Mouse (Mus musculus): ENCODE measurements at regions not wholly inside any gene's neighbourhood (a gene's known extent, or its start where the extent isn't known, plus 50 kb on each side); places are given as distances from the start of the nearest gene placed in this dataset.
"Not testable (repeated sequence)": the region's sequence is repeated elsewhere in the genome, so short reads cannot be mapped to it uniquely, and the experiment has no call there.

DNA sequence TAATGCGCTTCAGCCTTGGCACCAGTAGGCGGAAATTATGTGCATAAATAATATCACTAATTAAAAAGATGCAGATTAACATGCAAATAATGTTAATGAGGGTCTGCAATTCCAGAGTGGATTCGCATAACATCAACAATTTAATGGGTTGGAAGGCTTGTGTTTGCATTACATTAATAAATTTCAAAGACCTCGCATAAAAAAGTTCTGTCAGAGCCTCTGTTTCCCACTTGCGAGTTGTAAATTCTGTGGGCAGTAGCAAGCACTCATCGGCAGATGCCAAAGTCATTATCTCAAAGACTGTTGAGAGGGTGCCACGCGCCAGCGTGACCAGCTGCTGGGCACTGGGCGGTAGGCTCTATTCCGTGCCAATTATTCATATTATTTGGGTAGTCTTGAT is 302.1 kb upstream of the Irx1 start:
- DNase-seq (ENCODE audit: extremely low spot score in 1 of 2, low spot score in 1 of 2) = no peak

DNA sequence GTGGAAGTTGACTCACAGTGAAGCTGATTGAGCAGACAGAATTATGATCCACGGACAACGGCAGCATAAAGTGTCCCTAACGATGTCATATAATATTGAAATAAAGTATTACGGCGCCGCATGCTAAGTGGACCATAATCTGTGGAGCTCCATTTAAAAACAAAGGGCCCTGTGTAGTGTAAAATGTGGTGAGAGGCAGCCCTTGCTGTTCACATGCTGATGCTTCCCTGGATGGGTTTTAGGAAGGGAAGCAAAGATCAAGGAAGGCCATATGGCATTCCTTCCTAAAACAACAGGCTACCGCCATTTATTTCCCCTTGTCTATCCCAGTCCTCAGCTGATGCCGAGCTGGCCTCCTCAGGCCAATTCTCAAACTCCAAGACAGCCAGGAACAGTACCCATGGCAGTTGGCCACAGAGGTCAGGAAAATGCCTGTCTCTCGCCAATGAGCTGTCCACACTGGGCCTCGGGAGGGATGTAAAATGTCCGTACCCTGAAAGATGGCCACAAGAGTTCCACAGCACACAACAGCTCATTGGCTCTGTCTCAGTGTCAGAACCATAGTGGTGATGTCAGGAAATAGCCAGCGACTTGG is 302.7 kb upstream of the Irx1 start:
- no peak for DNase-seq (ENCODE audit: extremely low spot score in 1 of 2, low spot score in 1 of 2)

DNA sequence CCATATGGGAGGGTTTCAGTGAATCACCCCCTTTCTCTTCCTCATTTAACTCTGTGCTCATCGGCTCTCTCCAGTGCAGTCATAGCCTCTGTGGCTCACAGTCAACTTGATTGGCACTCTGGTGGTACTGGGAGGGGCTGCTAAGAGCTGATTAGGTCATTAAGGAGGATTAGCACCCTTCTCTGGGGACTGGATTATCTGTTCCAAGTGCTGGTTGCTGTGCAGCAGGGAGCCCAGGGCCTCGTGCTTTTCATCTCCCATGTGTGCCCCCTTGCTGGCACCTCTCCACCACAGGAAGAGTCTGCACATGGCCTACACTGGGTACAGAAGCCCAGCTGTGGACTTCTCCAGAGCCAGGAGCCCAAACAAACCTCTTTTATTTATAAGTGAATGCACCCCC is 316.8 kb upstream of the Irx1 start:
- no peak for DNase-seq (ENCODE audit: extremely low spot score in 1 of 2, low spot score in 1 of 2)

DNA sequence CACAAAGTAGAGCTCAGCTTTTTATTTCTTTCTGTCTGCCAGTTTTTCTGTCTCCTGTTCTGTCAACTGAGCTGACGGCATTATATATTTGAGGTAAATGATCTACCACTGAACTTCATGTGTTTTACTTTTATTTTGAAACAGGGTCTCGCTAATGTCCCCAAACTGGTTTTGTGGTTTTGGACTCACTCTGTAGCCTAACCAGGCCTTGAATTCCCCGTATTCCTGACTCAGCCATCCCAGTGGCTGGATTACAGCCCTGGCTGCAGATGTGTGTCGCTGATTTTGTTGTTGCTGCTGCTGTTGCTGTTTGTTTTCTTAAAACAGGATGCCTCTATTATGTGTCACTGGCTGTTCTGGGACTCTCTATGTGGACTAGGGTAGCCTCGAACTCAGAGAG is 317.3 kb upstream of the Irx1 start:
- no peak for DNase-seq (ENCODE audit: extremely low spot score in 1 of 2, low spot score in 1 of 2)

DNA sequence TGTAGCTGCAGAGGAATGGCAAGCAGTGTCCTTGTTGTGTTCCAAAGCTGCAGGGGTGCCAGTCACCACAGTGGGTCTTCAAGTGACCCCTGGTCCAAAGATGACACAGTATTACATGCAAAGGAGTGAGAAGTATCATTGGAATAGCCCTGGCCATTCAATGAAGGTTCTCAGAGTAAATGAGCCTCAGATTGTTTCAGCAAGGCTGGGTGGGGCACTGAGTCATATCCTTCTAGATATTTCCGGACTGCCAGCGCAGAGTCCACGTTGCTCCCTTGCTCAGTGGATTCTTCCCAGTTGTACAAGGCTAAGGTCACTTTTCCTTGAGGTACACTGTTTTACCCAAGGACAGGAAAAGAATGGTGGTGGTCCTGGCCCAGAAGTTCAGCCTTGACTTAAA is 319.2 kb upstream of the Irx1 start:
- DNase-seq (ENCODE audit: extremely low spot score in 1 of 2, low spot score in 1 of 2) = no peak

- no peak for DNase-seq (ENCODE audit: extremely low spot score in 1 of 2, low spot score in 1 of 2)
Observed at GRCm38 (mm10) chr13:72283701-72284100, 320.2 kb upstream of the Irx1 start.

DNA sequence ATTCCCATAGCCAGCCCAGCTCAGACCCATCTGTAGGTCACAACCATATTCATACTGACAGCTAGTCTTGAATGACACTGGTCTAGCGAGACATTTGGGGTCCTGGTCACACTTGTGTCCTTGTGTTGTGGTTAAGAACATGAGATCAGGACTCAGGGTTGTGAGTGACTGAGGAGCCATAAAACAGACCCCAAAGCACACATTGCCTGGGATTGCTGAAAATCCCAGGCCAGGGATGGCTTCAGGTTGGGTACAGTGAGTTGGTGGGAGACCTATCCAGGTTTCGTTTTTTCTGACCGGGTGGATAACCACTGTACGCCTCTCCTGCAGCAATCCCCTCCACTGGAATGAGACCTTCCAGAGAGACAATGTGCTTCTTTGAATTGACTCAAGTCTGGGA is 322.8 kb upstream of the Irx1 start:
- DNase-seq (ENCODE audit: extremely low spot score in 1 of 2, low spot score in 1 of 2) = no peak

DNA sequence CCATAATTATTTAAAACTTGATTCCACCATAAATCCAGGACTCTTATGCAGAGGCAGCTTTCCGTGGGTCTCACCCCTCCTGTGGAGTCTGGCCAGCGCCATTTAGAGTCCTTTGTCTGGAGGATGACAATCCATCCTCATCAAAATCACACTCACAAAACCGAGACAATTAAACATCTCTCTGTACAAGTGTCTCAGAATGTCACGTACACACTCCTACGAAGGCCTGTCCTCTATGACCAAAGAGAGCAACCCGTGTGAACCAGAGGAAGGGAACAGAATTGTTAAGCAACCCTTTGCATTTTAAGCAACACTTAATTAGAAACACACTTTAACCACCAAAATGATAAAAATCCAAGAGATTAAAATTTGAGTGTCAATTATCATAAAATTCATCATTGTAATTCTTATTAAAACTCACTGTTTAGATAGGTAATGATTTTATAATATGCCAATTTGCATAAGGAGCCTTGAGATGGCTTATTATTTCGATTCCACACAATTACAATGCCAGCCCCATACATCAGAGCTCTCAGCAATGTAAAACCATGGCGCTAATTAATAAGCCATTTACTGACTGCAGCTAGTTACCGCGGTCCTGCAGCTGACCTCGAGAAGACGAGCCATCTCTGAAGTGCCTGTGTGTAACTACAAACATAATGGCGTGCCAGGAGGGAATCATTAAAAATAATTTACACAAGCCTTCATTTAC is 325.0 kb upstream of the Irx1 start:
- DNase-seq (ENCODE audit: extremely low spot score in 1 of 2, low spot score in 1 of 2) = no peak

GRCm38 (mm10) chr13:72289093-72289501 is 325.6 kb upstream of the Irx1 start:
- no peak for DNase-seq (ENCODE audit: extremely low spot score in 1 of 2, low spot score in 1 of 2)

DNA sequence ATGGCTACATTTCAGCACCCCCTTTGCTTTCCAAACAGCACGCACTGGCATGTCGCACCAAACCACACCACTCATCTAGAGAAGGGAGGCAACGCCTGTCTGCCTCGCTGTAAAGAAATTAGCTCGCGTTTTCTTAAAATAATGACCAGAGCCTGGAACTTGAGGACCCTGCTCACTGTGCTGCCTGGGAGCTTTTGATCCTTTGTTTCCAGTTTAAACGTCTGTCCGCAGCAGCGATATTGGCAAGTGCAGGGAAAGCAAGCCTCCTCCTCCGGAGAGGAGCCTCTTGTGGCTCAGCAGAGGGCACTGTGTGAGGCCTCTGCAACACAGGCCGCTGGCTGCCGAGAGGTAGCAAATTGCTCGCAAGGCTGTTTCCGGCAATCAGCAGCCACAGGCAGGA is 328.8 kb upstream of the Irx1 start:
- DNase-seq (ENCODE audit: extremely low spot score in 1 of 2, low spot score in 1 of 2) = no peak

DNA sequence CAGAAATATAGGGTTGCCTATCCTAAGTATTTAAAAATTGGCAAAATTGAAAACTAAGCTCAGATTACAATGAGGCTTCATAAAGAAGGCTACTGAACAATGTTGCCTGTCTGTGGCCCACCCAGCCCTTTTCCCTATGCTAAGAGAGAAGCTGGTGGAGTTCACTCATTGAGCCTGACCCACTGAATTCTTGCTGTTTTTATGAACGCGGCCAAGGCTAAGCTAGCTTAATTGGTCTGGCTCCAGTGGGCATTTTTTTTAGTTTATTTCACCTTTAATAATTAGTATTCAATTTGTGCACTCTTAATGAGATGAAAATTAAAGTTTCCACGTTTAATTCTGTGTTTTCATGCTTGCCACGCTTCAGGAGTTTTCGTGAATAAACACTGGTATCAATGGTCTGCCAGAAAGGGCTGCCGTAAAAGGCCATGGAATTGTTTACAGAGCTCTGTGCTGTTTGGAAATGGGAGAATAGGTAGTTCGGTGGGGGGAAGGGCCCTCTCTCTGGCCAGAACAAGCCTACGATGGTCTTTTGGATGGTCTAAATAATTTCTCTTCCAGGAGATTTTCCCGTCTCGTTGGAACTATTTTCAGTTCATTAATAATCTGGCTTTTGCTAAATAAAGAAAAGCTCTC is 329.7 kb upstream of the Irx1 start:
- DNase-seq (ENCODE audit: extremely low spot score in 1 of 2, low spot score in 1 of 2) = no peak

- no peak for DNase-seq (ENCODE audit: extremely low spot score in 1 of 2, low spot score in 1 of 2)
Observed at GRCm38 (mm10) chr13:72298264-72298870, 330.3 kb upstream of the Irx2 start.

GRCm38 (mm10) chr13:72299660-72300059 is 329.0 kb upstream of the Irx2 start:
- no peak for DNase-seq (ENCODE audit: extremely low spot score in 1 of 2, low spot score in 1 of 2)

- no peak for DNase-seq (ENCODE audit: extremely low spot score in 1 of 2, low spot score in 1 of 2)
Observed at GRCm38 (mm10) chr13:72301114-72301513, 327.5 kb upstream of the Irx2 start.

- no peak for DNase-seq (ENCODE audit: extremely low spot score in 1 of 2, low spot score in 1 of 2)
Observed at GRCm38 (mm10) chr13:72301841-72302240, 326.8 kb upstream of the Irx2 start.

DNA sequence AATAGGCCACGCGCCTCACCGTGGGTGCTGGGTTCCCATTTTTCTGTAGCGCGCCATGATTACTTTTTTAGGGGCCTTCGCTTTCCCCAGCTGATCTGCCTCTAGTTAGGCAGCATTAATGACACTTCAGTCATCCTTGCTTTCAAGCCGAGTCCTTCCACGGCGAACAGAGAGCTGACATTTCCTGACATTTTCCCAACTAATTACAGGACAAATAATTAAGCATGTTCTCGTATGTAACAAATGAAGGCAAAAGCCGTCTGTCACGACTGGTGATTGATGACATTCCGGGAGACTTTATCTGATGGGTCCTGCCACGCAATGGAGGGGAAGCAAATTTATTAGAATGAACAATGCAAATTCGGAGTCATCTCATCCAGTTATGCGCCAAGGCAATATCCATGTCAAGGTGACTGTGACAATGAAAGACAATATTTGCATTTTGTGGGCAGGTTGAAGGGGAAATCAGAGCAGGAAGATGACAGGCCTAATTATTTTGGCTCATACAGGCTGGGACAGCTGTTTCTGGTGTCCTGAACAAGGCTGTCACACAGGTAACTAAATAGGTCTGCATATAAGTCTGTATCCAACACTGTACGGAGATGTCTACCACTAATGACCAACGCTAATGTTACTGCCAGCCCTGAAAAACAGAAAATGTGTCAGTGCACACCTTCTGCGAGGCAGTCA is 326.0 kb upstream of the Irx2 start:
- DNase-seq (ENCODE audit: extremely low spot score in 1 of 2, low spot score in 1 of 2) = no peak

- no peak for DNase-seq (ENCODE audit: extremely low spot score in 1 of 2, low spot score in 1 of 2)
Observed at GRCm38 (mm10) chr13:72303126-72303760, 325.4 kb upstream of the Irx2 start.

DNA sequence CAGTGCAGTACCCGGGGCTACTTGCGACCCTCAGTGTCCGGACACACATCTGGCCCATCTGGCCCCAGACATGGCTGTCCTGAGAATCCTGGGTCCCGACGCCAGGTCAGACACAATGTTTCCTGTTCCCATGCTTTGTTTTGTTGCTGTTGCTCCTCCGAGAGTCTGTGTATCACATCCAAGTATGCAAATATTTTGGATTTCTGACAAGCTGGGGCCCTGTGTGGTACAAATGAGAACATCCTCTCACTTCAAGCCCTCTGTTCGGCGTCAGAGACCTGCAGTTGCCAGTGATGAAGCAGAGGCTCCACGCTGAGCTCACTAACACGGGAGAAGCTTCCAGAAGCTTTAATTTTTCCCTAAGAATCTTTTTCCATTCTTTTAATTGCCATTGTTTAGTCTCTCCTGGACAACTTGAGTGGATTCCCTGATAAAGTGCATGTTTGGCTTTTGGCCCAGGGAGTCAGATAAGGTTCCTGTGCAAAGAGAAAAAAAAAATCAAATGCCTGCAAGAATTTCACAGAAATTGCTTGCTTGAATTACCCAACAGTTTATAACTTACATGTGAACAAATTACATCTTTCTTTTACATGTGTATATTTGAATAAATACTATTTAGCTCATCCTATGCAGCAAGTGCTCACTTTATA is 304.5 kb upstream of the Irx2 start:
- no peak for DNase-seq (ENCODE audit: extremely low spot score in 1 of 2, low spot score in 1 of 2)

DNA sequence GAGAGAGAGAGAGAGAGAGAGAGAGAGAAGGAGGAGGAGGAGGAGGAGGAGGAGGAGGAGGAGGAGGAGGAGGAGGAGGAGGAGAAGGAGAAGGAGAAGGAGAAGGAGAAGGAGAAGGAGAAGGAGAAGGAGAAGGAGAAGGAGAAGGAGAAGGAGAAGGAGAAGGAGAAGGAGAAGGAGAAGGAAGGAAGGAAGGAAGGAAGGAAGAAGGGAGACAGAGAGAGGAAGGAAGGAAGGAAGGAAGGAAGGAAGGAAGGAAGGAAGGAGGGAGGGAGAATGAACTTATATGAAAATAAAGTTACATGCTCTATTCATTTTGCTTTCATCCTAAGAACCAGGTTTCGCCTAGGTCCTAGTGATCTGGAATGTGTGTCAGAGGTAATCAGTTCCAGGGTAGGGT is 302.4 kb upstream of the Irx2 start:
- DNase-seq (ENCODE audit: extremely low spot score in 1 of 2, low spot score in 1 of 2) = not testable (repeated sequence)

- no peak for DNase-seq (ENCODE audit: extremely low spot score in 1 of 2, low spot score in 1 of 2)
Observed at GRCm38 (mm10) chr13:72345647-72346133, 282.9 kb upstream of the Irx2 start.

All from frontal cortex, adult 2 months (tissue).